Mouse (Mus musculus) brain, embryonic 14.5 days (tissue): ENCODE data around the gene Rps5.

Experiments used
- CTCF ChIP-seq: fragments of 200-500 bp; IDR thresholded peaks from 2 replicates; pipeline ENCODE4 v1.5.1; 2012; ENCODE audit warnings: inconsistent platforms, mild to moderate bottlenecking, moderate library complexity, borderline replicate concordance; ENCODE audit not compliant: insufficient read depth, insufficient read length; ENCODE audit errors: extremely low read depth
- POLR2A ChIP-seq: fragments of 200-500 bp; IDR thresholded peaks from 2 replicates; pipeline ENCODE4 v1.6.1; 2012; ENCODE audit warnings: mild to moderate bottlenecking, inconsistent platforms, borderline replicate concordance; ENCODE audit not compliant: poor library complexity, insufficient read depth, insufficient read length, severe bottlenecking; ENCODE audit errors: extremely low read depth

- TF ChIP-seq CTCF = no peak
- TF ChIP-seq POLR2A = no peak
Observed at GRCm38 (mm10) chr7:12970906-12971305, 48.8 kb downstream of the Rps5 start.
